Mouse (Mus musculus) embryonic facial prominence, embryonic 11.5 days (tissue): ENCODE measurements around the gene Tead2. TPM values are rescaled to one million over a fixed set of nuclear protein-coding genes. Genes with fewer than 3 reads are reported as not detected.

Experiments used
- ATAC-seq: fragments of 200-750 bp; cut with Nextera tagmentation; replicated peaks from 2 replicates; pipeline ENCODE4 v1.8.0; 2017; ENCODE audit warnings: low read depth; ENCODE audit not compliant: insufficient number of reproducible peaks, low FRiP score, low TSS enrichment
- DNase-seq: peaks from one replicate; pipeline ENCODE4 v3.0.0-alpha.2; 2015; ENCODE audit warnings: low spot score
- H3K27ac ChIP-seq: fragments of 300-500 bp; sonication (generic); replicated peaks from 2 replicates; pipeline ENCODE4 v1.5.1; 2014; ENCODE audit warnings: mild to moderate bottlenecking, low read depth, low read length, control low read depth
- H3K27me3 ChIP-seq: fragments of 300-500 bp; sonication (generic); 2 replicates; pipeline ENCODE4 v1.6.1; 2014; ENCODE audit warnings: mild to moderate bottlenecking, low read length, moderate library complexity, mixed read lengths; ENCODE audit not compliant: control insufficient read depth, insufficient read depth
- H3K36me3 ChIP-seq: fragments of 300-500 bp; sonication (generic); replicated peaks from 2 replicates; pipeline ENCODE4 v1.6.1; 2014; ENCODE audit warnings: low read depth, mild to moderate bottlenecking, low read length, moderate library complexity, mixed read lengths; ENCODE audit not compliant: control insufficient read depth, insufficient read depth
- H3K4me1 ChIP-seq: fragments of 300-500 bp; sonication (generic); 2 replicates; pipeline ENCODE4 v1.6.1; 2014; ENCODE audit warnings: low read length, mixed read lengths; ENCODE audit not compliant: control insufficient read depth, insufficient read depth
- H3K4me2 ChIP-seq: fragments of 300-500 bp; sonication (generic); 2 replicates; pipeline ENCODE4 v1.6.1; 2014; ENCODE audit warnings: low read depth, mild to moderate bottlenecking, control low read depth, low read length, moderate library complexity
- H3K4me3 ChIP-seq: fragments of 300-500 bp; sonication (generic); 2 replicates; pipeline ENCODE4 v1.5.1; 2014; ENCODE audit warnings: low read depth, low read length, control low read depth
- H3K9ac ChIP-seq: fragments of 300-500 bp; sonication (generic); replicated peaks from 2 replicates; pipeline ENCODE4 v1.6.1; 2014; ENCODE audit warnings: mild to moderate bottlenecking, control low read depth, low read length
- H3K9me3 ChIP-seq: fragments of 300-500 bp; sonication (generic); replicated peaks from 2 replicates; pipeline ENCODE4 v1.6.1; 2016; ENCODE audit warnings: mild to moderate bottlenecking, low read length, inconsistent platforms, mixed read lengths; ENCODE audit not compliant: control insufficient read depth
- WGBS: fragments of 180-500 bp; shearing (Covaris S2); extraction: QIAGEN DNeasy Blood & Tissue Kit; methylation state at CpG from one replicate; pipeline ENCODE4 v1.1.7; 2014; 5-methylcytosine and 5-hydroxymethylcytosine counted together
- polyA plus RNA-seq: library from polyadenylated mRNA; unstranded; fragments of >200 nt; fragmentation: Nextera tagmentation; extraction: Ambion mirVana; gene quantifications from 2 replicates; pipeline ENCODE4 v1.2.1, GENCODE M21; 2014

The Tead2 gene
- polyA plus RNA-seq, 1 experiment from 2014 or later, result 285 TPM

- no peaks in the 10 kb centered on the region for H3K36me3 ChIP-seq
- no peak overlapping the region for H3K4me2 ChIP-seq
- ATAC-seq (no peak), DNase-seq (no peak)
- 84% methylated on average over 11 of the region's 11 CpGs for WGBS
- no peaks in the 10 kb centered on the region for H3K27me3 ChIP-seq
- no peak overlapping the region for H3K27ac ChIP-seq
- no peak overlapping the region for H3K9ac ChIP-seq
- H3K4me3 ChIP-seq, result no peak overlapping the region
- H3K4me1 ChIP-seq, result no peaks in the 10 kb centered on the region
- no peaks in the 10 kb centered on the region for H3K9me3 ChIP-seq
Measured at GRCm38 (mm10) chr7:45198961-45199360, 16.6 kb upstream of the Tead2 start.

GRCm38 (mm10) chr7:45202654-45203053, 12.9 kb upstream of the Tead2 start:
- 54% methylated on average over 10 of the region's 10 CpGs for WGBS

GRCm38 (mm10) chr7:45204380-45205143, 11.0 kb upstream of the Tead2 start, which contains the start of gene Ccdc155:
Ccdc155 (minus strand) TSS chr7:45204892.
- no peaks in the 10 kb centered on the region for H3K36me3 ChIP-seq
- WGBS, result 9% methylated on average over 44 of the region's 44 CpGs
- DNase-seq (peak; percentile 100), ATAC-seq (peak; percentile 95)
- no peaks in the 10 kb centered on the region for H3K27me3 ChIP-seq
- no peaks in the 10 kb centered on the region for H3K4me1 ChIP-seq
- peak within 1 kb of the TSS; percentile 43 for H3K4me2 ChIP-seq
- H3K9ac ChIP-seq, result peak within 1 kb of the TSS; percentile 64
- H3K9me3 ChIP-seq, result no peaks in the 10 kb centered on the region
- H3K27ac ChIP-seq, result no peak within 1 kb of the TSS
- H3K4me3 ChIP-seq, result peak within 1 kb of the TSS; percentile 30

More at GRCm38 (mm10) chr7:45202654-45203053, 12.9 kb upstream of the Tead2 start:
- Histone ChIP-seq H3K9me3 (no peaks in the 10 kb centered on the region), H3K4me1 (no peaks in the 10 kb centered on the region), H3K27me3 (no peaks in the 10 kb centered on the region), H3K9ac (no peak overlapping the region), H3K4me3 (no peak overlapping the region), H3K36me3 (no peaks in the 10 kb centered on the region), H3K4me2 (no peak overlapping the region), H3K27ac (no peak overlapping the region)
- DNase-seq (no peak), ATAC-seq (no peak)

GRCm38 (mm10) chr7:45208260-45208659, 7.3 kb upstream of the Tead2 start:
- H3K4me2 ChIP-seq, result no peak overlapping the region
- H3K9ac ChIP-seq, result no peak overlapping the region
- ATAC-seq (no peak), DNase-seq (no peak)
- peaks cover 15% of the 10 kb centered on the region for H3K27me3 ChIP-seq
- H3K27ac ChIP-seq, result no peak overlapping the region
- H3K4me3 ChIP-seq, result no peak overlapping the region
- no peaks in the 10 kb centered on the region for H3K4me1 ChIP-seq
- no peaks in the 10 kb centered on the region for H3K9me3 ChIP-seq
- no peaks in the 10 kb centered on the region for H3K36me3 ChIP-seq
- 81% methylated on average over 6 of the region's 6 CpGs for WGBS

GRCm38 (mm10) chr7:45211070-45211469, 4.5 kb upstream of the Tead2 start:
- Histone ChIP-seq H3K9ac (no peak overlapping the region), H3K4me2 (no peak overlapping the region), H3K4me1 (no peaks in the 10 kb centered on the region), H3K9me3 (no peaks in the 10 kb centered on the region), H3K4me3 (no peak overlapping the region), H3K27me3 (peaks cover 15% of the 10 kb centered on the region), H3K36me3 (no peaks in the 10 kb centered on the region), H3K27ac (no peak overlapping the region)
- no peak for ATAC-seq
- no peak for DNase-seq
- WGBS, result 71% methylated on average over 10 of the region's 10 CpGs

GRCm38 (mm10) chr7:45211851-45212251, 3.7 kb upstream of the Tead2 start, which contains the start of gene Dkkl1:
Dkkl1 (minus strand) TSS chr7:45212147.
- WGBS, result 6% methylated on average over 17 of the region's 17 CpGs
- Histone ChIP-seq H3K4me1 (no peaks in the 10 kb centered on the region), H3K27ac (no peak within 1 kb of the TSS), H3K9me3 (no peaks in the 10 kb centered on the region), H3K9ac (no peak within 1 kb of the TSS), H3K36me3 (no peaks in the 10 kb centered on the region), H3K4me2 (no peak within 1 kb of the TSS; the same call in 1 of the 2 replicates), H3K4me3 (0 out of 2 replicates have a peak within 1 kb of the TSS, but pooled peaks have one; percentile 6), H3K27me3 (peaks cover 15% of the 10 kb centered on the region)
- ATAC-seq, result no peak
- no peak for DNase-seq

- Histone ChIP-seq H3K4me2 (no peak overlapping the region), H3K9ac (no peak overlapping the region), H3K4me3 (no peak overlapping the region), H3K36me3 (no peaks in the 10 kb centered on the region), H3K9me3 (no peaks in the 10 kb centered on the region), H3K27me3 (peaks cover 15% of the 10 kb centered on the region), H3K27ac (no peak overlapping the region), H3K4me1 (no peaks in the 10 kb centered on the region; the same call in 1 of the 2 replicates)
- ATAC-seq, result no peak
- 68% methylated on average over 7 of the region's 7 CpGs for WGBS
- DNase-seq, result no peak
Measured at GRCm38 (mm10) chr7:45212356-45212755, 3.2 kb upstream of the Tead2 start.

- Histone ChIP-seq H3K27ac (no peak overlapping the region), H3K27me3 (peaks cover 15% of the 10 kb centered on the region), H3K4me1 (no peaks in the 10 kb centered on the region; the same call in 1 of the 2 replicates), H3K36me3 (no peaks in the 10 kb centered on the region; the same call in 1 of the 2 replicates), H3K9me3 (no peaks in the 10 kb centered on the region), H3K4me3 (no peak overlapping the region), H3K9ac (no peak overlapping the region), H3K4me2 (no peak overlapping the region)
- no peak for DNase-seq
- no peak for ATAC-seq
- 62% methylated on average over 5 of the region's 5 CpGs for WGBS
Measured at GRCm38 (mm10) chr7:45213708-45214107, 1.8 kb upstream of the Tead2 start.
